Mouse (Mus musculus): ENCODE measurements around the gene Ears2.

DNA sequence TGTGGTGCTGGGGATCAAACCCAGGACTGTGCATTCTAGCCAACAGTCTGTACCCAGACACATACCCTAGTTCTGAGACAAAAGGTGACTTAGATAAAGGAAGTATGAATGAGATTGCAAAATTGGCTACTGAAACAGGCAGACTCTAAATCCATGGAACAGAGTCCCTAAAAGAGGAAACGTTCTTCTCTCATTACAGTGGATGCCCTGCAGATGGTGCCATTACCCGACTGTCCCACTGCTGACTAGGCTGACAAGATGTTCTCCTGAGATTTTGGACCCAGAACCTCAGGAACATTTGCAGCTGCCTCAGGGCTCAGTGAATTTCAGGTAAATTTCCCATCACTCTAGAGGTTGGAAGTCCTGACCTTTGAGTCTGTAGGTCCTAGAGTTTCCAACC, 32.7 kb downstream of the Ears2 start:
- TF ChIP-seq CTCF (IDR thresholded peaks at IDR 0.05; ENCODE audit: low read depth, low read length) (peak; percentile 42; the same call in 1 of the 2 replicates), POLR2A (IDR thresholded peaks at IDR 0.05; ENCODE audit: extremely low read depth, insufficient read depth, low read length) (no peak)

Data from liver, adult 2 months (tissue).